Mouse (Mus musculus): ENCODE measurements around the gene Ppp1r18. TPM values are rescaled to one million over a fixed set of nuclear protein-coding genes. Genes with fewer than 3 reads are reported as not detected.

The Ppp1r18 gene
- polyA plus RNA-seq (2014; fragmentation: Nextera tagmentation; extraction: Ambion mirVana) = 24.1 and 24.6 TPM in 2 replicates

GRCm38 (mm10) chr17:35865481-35866280 lies at the start of gene Ppp1r18:
Gene Ppp1r18, plus strand, starts transcription at chr17:35865593.
- Histone ChIP-seq H3K27ac (replicated peaks; ENCODE audit: low read depth, low read length) (peak within 1 kb of the TSS; percentile 95), H3K4me3 (ENCODE audit: low read depth, low read length) (peak within 1 kb of the TSS; percentile 73), H3K9me3 (replicated peaks; ENCODE audit: control insufficient read depth, low read length) (no peaks in the 10 kb centered on the region), H3K36me3 (replicated peaks; ENCODE audit: control insufficient read depth, insufficient read depth, low read depth, low read length) (peaks cover 2% of the 10 kb centered on the region), H3K27me3 (ENCODE audit: control insufficient read depth, insufficient read depth, low read length) (no peaks in the 10 kb centered on the region), H3K9ac (replicated peaks; ENCODE audit: low read length) (peak within 1 kb of the TSS; percentile 86), H3K4me1 (ENCODE audit: control insufficient read depth, insufficient read depth, low read length) (peaks cover 8% of the 10 kb centered on the region; the same call in 1 of the 2 replicates), H3K4me2 (ENCODE audit: low read depth, low read length) (peak within 1 kb of the TSS; percentile 93)
- ATAC-seq (replicated peaks; ENCODE audit: insufficient number of reproducible peaks, low FRiP score, low TSS enrichment, low read depth) (peak; percentile 54), DNase-seq (ENCODE audit: low spot score) (peak; percentile 88)
- 0% methylated on average over 43 of the region's 48 CpGs for WGBS

GRCm38 (mm10) chr17:35815836-35816235 lies 49.6 kb upstream of the Ppp1r18 start:
- DNase-seq (ENCODE audit: low spot score) (no peak), ATAC-seq (replicated peaks; ENCODE audit: insufficient number of reproducible peaks, low FRiP score, low TSS enrichment, low read depth) (no peak)
- Histone ChIP-seq H3K9me3 (replicated peaks; ENCODE audit: control insufficient read depth, low read length) (no peaks in the 10 kb centered on the region), H3K27ac (replicated peaks; ENCODE audit: low read depth, low read length) (no peak overlapping the region), H3K4me2 (ENCODE audit: low read depth, low read length) (no peak overlapping the region), H3K27me3 (ENCODE audit: control insufficient read depth, insufficient read depth, low read length) (no peaks in the 10 kb centered on the region), H3K36me3 (replicated peaks; ENCODE audit: control insufficient read depth, insufficient read depth, low read depth, low read length) (no peaks in the 10 kb centered on the region), H3K4me1 (ENCODE audit: control insufficient read depth, insufficient read depth, low read length) (peaks cover 3% of the 10 kb centered on the region; the same call in 1 of the 2 replicates), H3K4me3 (ENCODE audit: low read depth, low read length) (no peak overlapping the region), H3K9ac (replicated peaks; ENCODE audit: low read length) (no peak overlapping the region)
- 77% methylated on average over 7 of the region's 7 CpGs for WGBS

- no peak overlapping the region for H3K4me2 ChIP-seq (ENCODE audit: low read depth, low read length)
- H3K36me3 ChIP-seq (replicated peaks; ENCODE audit: control insufficient read depth, insufficient read depth, low read depth, low read length) = no peaks in the 10 kb centered on the region
- ATAC-seq (replicated peaks; ENCODE audit: insufficient number of reproducible peaks, low FRiP score, low TSS enrichment, low read depth) = no peak
- no peaks in the 10 kb centered on the region for H3K9me3 ChIP-seq (replicated peaks; ENCODE audit: control insufficient read depth, low read length)
- peaks cover 3% of the 10 kb centered on the region; the same call in 1 of the 2 replicates for H3K4me1 ChIP-seq (ENCODE audit: control insufficient read depth, insufficient read depth, low read length)
- H3K27me3 ChIP-seq (ENCODE audit: control insufficient read depth, insufficient read depth, low read length) = no peaks in the 10 kb centered on the region; the same call in 1 of the 2 replicates
- WGBS = 43% methylated on average over 7 of the region's 14 CpGs
- no peak overlapping the region for H3K9ac ChIP-seq (replicated peaks; ENCODE audit: low read length)
- DNase-seq (ENCODE audit: low spot score) = no peak
- no peak overlapping the region for H3K4me3 ChIP-seq (ENCODE audit: low read depth, low read length)
- no peak overlapping the region for H3K27ac ChIP-seq (replicated peaks; ENCODE audit: low read depth, low read length)
Measured at GRCm38 (mm10) chr17:35816686-35817085, 48.7 kb upstream of the Ppp1r18 start.

GRCm38 (mm10) chr17:35817226-35817625 lies 48.2 kb upstream of the Ppp1r18 start:
- no peak for ATAC-seq (replicated peaks; ENCODE audit: insufficient number of reproducible peaks, low FRiP score, low TSS enrichment, low read depth)
- 0 out of 2 replicates have a peak overlapping the region, but pooled peaks have one; percentile 20 for H3K27ac ChIP-seq (replicated peaks; ENCODE audit: low read depth, low read length)
- H3K9ac ChIP-seq (replicated peaks; ENCODE audit: low read length) = no peak overlapping the region; the same call in 1 of the 2 replicates
- peaks cover 6% of the 10 kb centered on the region for H3K4me1 ChIP-seq (ENCODE audit: control insufficient read depth, insufficient read depth, low read length)
- no peaks in the 10 kb centered on the region for H3K36me3 ChIP-seq (replicated peaks; ENCODE audit: control insufficient read depth, insufficient read depth, low read depth, low read length)
- DNase-seq (ENCODE audit: low spot score) = peak; percentile 76
- no peak overlapping the region for H3K4me3 ChIP-seq (ENCODE audit: low read depth, low read length)
- 19% methylated on average over 10 of the region's 10 CpGs for WGBS
- no peaks in the 10 kb centered on the region; the same call in 1 of the 2 replicates for H3K27me3 ChIP-seq (ENCODE audit: control insufficient read depth, insufficient read depth, low read length)
- 0 out of 2 replicates have a peak overlapping the region, but pooled peaks have one; percentile 25 for H3K4me2 ChIP-seq (ENCODE audit: low read depth, low read length)
- H3K9me3 ChIP-seq (replicated peaks; ENCODE audit: control insufficient read depth, low read length) = no peaks in the 10 kb centered on the region

- Histone ChIP-seq H3K9me3 (replicated peaks; ENCODE audit: control insufficient read depth, low read length) (no peaks in the 10 kb centered on the region), H3K27me3 (ENCODE audit: control insufficient read depth, insufficient read depth, low read length) (no peaks in the 10 kb centered on the region; the same call in 1 of the 2 replicates), H3K36me3 (replicated peaks; ENCODE audit: control insufficient read depth, insufficient read depth, low read depth, low read length) (no peaks in the 10 kb centered on the region), H3K4me1 (ENCODE audit: control insufficient read depth, insufficient read depth, low read length) (peaks cover 6% of the 10 kb centered on the region), H3K4me2 (ENCODE audit: low read depth, low read length) (no peak overlapping the region), H3K27ac (replicated peaks; ENCODE audit: low read depth, low read length) (no peak overlapping the region), H3K9ac (replicated peaks; ENCODE audit: low read length) (no peak overlapping the region), H3K4me3 (ENCODE audit: low read depth, low read length) (no peak overlapping the region)
- 79% methylated on average over 5 of the region's 5 CpGs for WGBS
- no peak for DNase-seq (ENCODE audit: low spot score)
- ATAC-seq (replicated peaks; ENCODE audit: insufficient number of reproducible peaks, low FRiP score, low TSS enrichment, low read depth) = no peak
Measured at GRCm38 (mm10) chr17:35820111-35820510, 45.3 kb upstream of the Ppp1r18 start.

GRCm38 (mm10) chr17:35821439-35822430 lies 43.7 kb upstream of the Ppp1r18 start, which contains the start of gene Ier3:
Gene Ier3, plus strand, starts transcription at chr17:35821684.
- Histone ChIP-seq H3K9ac (replicated peaks; ENCODE audit: low read length) (peak within 1 kb of the TSS; percentile 57), H3K27ac (replicated peaks; ENCODE audit: low read depth, low read length) (no peak within 1 kb of the TSS), H3K4me3 (ENCODE audit: low read depth, low read length) (peak within 1 kb of the TSS; percentile 58), H3K4me1 (ENCODE audit: control insufficient read depth, insufficient read depth, low read length) (peaks cover 6% of the 10 kb centered on the region), H3K27me3 (ENCODE audit: control insufficient read depth, insufficient read depth, low read length) (no peaks in the 10 kb centered on the region; the same call in 1 of the 2 replicates), H3K9me3 (replicated peaks; ENCODE audit: control insufficient read depth, low read length) (no peaks in the 10 kb centered on the region), H3K4me2 (ENCODE audit: low read depth, low read length) (peak within 1 kb of the TSS; percentile 95), H3K36me3 (replicated peaks; ENCODE audit: control insufficient read depth, insufficient read depth, low read depth, low read length) (no peaks in the 10 kb centered on the region)
- under 1% methylated on average over 62 of the region's 62 CpGs for WGBS
- ATAC-seq (replicated peaks; ENCODE audit: insufficient number of reproducible peaks, low FRiP score, low TSS enrichment, low read depth) (0 out of 2 replicates have a peak, but pooled peaks have one; percentile 1), DNase-seq (ENCODE audit: low spot score) (peak; percentile 84)

GRCm38 (mm10) chr17:35822564-35822963 lies 42.8 kb upstream of the Ppp1r18 start:
- Histone ChIP-seq H3K9me3 (replicated peaks; ENCODE audit: control insufficient read depth, low read length) (no peaks in the 10 kb centered on the region), H3K4me2 (ENCODE audit: low read depth, low read length) (peak overlapping the region; percentile 95), H3K36me3 (replicated peaks; ENCODE audit: control insufficient read depth, insufficient read depth, low read depth, low read length) (no peaks in the 10 kb centered on the region), H3K9ac (replicated peaks; ENCODE audit: low read length) (no peak overlapping the region; the same call in none of the 2 replicates), H3K4me1 (ENCODE audit: control insufficient read depth, insufficient read depth, low read length) (peaks cover 3% of the 10 kb centered on the region), H3K27ac (replicated peaks; ENCODE audit: low read depth, low read length) (no peak overlapping the region), H3K27me3 (ENCODE audit: control insufficient read depth, insufficient read depth, low read length) (no peaks in the 10 kb centered on the region; the same call in 1 of the 2 replicates), H3K4me3 (ENCODE audit: low read depth, low read length) (peak overlapping the region; percentile 58)
- DNase-seq (ENCODE audit: low spot score) = no peak
- peak; percentile 6; the same call in 1 of the 2 replicates for ATAC-seq (replicated peaks; ENCODE audit: insufficient number of reproducible peaks, low FRiP score, low TSS enrichment, low read depth)
- WGBS = 3% methylated on average over 11 of the region's 11 CpGs
